14 mouse cellular contexts compared by ENCODE assay signal in genomic region chr19:42021681-42022541, GRCm38 (mm10). TPM values are rescaled to one million over a fixed set of nuclear protein-coding genes. Genes with fewer than 3 reads are reported as not detected.
DNase-seq lines count a peak whose midpoint lies in the region; ATAC-seq and TF ChIP-seq lines count a peak whose summit lies in the region.
"Had no signal": no experiment of that assay in that cellular context is flagged by ENCODE, and none has a peak within 500 bp of the region (broad histone marks: within the 10 kb centered on the region; RNA-seq: fewer than 3 reads in every experiment).

No protein-coding gene starts in this region.

- no peak for TF ChIP-seq POLR2A in heart, adult 2 months (IDR thresholded peaks at IDR 0.05; ENCODE audit: insufficient read depth, low read depth, low read length)

- WGBS in heart, adult 2 months, result 27% methylated on average over 10 of the region's 10 CpGs
- 67% methylated on average over 10 of the region's 10 CpGs for WGBS in heart, embryonic 14.5 days

- no peaks in the 10 kb centered on the region for H3K79me2 ChIP-seq in heart, adult 2 months (replicated peaks; ENCODE audit: control insufficient read depth, insufficient read depth, low read length)

- H3K36me3 ChIP-seq in heart, adult 2 months (ENCODE audit: control insufficient read depth, insufficient read depth, low read length), result no peaks in the 10 kb centered on the region; the same call in 1 of the 2 replicates
- no peaks in the 10 kb centered on the region for H3K36me3 ChIP-seq in heart, embryonic 14.5 days (ENCODE audit: control insufficient read depth, insufficient read depth, low read length)
- H3K36me3 ChIP-seq: liver, embryonic 15.5 days; neural tube, embryonic 13.5 days had no signal

- peak; percentile 39 to 51 for DNase-seq in heart, adult 2 months
- DNase-seq in heart, postnatal 25 days (ENCODE audit: low spot score), result no peak
- peak; percentile 45 for DNase-seq in ovary, postnatal 36 days (ENCODE audit: low spot score)
- no peak for DNase-seq in ovary, postnatal 10 days (ENCODE audit: low spot score)
- DNase-seq in right cerebral cortex, adult 2 months (ENCODE audit: low spot score in 2 of 2), result no peak
- no peak for DNase-seq in embryo, embryonic 9.5 days (ENCODE audit: extremely low spot score)
- DNase-seq in left cerebral cortex, postnatal 36 days (ENCODE audit: low spot score in 2 of 2), result no peak
- DNase-seq: cerebellum, adult 18-20 months; kidney, postnatal 14 days had no signal

- peak; percentile 32; the same call in 1 of the 2 replicates for ATAC-seq in heart, embryonic 14.5 days (ENCODE audit: insufficient number of reproducible peaks, insufficient read depth, low FRiP score, low read depth)

- no peak for TF ChIP-seq EP300 in heart, adult 2 months (IDR thresholded peaks at IDR 0.05; ENCODE audit: insufficient read depth, low read depth, low read length)

- peak overlapping the region; percentile 53 for H3K27ac ChIP-seq in heart, adult 2 months
- peak overlapping the region; percentile 25 to 69 for H3K27ac ChIP-seq in heart, embryonic 14.5 days (replicated peaks in 1 of 2; ENCODE audit: control insufficient read depth in 1 of 2, insufficient read depth in 1 of 2, low read depth in 2 of 2, low read length in 2 of 2)
- H3K27ac ChIP-seq: liver, embryonic 15.5 days; neural tube, embryonic 13.5 days had no signal

- peaks cover 36% of the 10 kb centered on the region for H3K4me1 ChIP-seq in heart, adult 2 months (ENCODE audit: control insufficient read depth, insufficient read depth, low read length)
- H3K4me1 ChIP-seq in heart, embryonic 14.5 days (ENCODE audit: control insufficient read depth in 2 of 2, insufficient read depth in 2 of 2, low read length in 2 of 2), result peaks cover 29 to 32% of the 10 kb centered on the region in 2 experiments

- intact Hi-C loops in heart, adult 2 months (cut with DNase I), result no loop called here
- intact Hi-C loops in heart, postnatal 25 days (cut with DNase I), result no loop called here
- intact Hi-C loops in left cerebral cortex, postnatal 36 days (cut with DNase I), result no loop called here

- H3K4me2 ChIP-seq in heart, embryonic 14.5 days (ENCODE audit: low read length), result no peak overlapping the region
- H3K4me2 ChIP-seq: liver, embryonic 15.5 days; neural tube, embryonic 13.5 days had no signal

- no peaks in the 10 kb centered on the region for H3K27me3 ChIP-seq in heart, adult 2 months (ENCODE audit: control insufficient read depth, insufficient read depth, low read length)
- H3K27me3 ChIP-seq in heart, embryonic 14.5 days (ENCODE audit: control insufficient read depth, insufficient read depth, low read length), result no peaks in the 10 kb centered on the region
- H3K27me3 ChIP-seq: liver, embryonic 15.5 days; neural tube, embryonic 13.5 days had no signal

- TF ChIP-seq CTCF in heart, adult 2 months (IDR thresholded peaks at IDR 0.05), result no peak

- no peaks in the 10 kb centered on the region for H3K9me3 ChIP-seq in heart, embryonic 14.5 days (ENCODE audit: control insufficient read depth, low read length)
- H3K9me3 ChIP-seq: liver, embryonic 15.5 days; neural tube, embryonic 13.5 days had no signal

- no peak overlapping the region for H3K4me3 ChIP-seq in heart, adult 2 months
- no peak overlapping the region for H3K4me3 ChIP-seq in heart, embryonic 14.5 days (ENCODE audit: control insufficient read depth in 1 of 2, insufficient read depth in 1 of 2, low read depth in 1 of 2, low read length in 2 of 2)
- H3K4me3 ChIP-seq: liver, embryonic 15.5 days; neural tube, embryonic 13.5 days had no signal

- H3K9ac ChIP-seq in heart, adult 2 months (ENCODE audit: low read depth, low read length), result no peak overlapping the region
- 0 out of 2 replicates have a peak overlapping the region, but pooled peaks have one; percentile 36 for H3K9ac ChIP-seq in heart, embryonic 14.5 days (ENCODE audit: low read length)
- H3K9ac ChIP-seq: liver, embryonic 15.5 days; neural tube, embryonic 13.5 days had no signal

RNA-seq across cellular contexts. Expression of gene Ankrd2, which starts 13.9 kb away (rescaled TPM):
- total RNA-seq in heart, adult 2 months (2021), result under 1 TPM; 0.20 to 0.42 TPM
- polyA plus RNA-seq in heart, adult 2 months (2012; rRNA removed), result not detected in 2 replicates
- not detected for total RNA-seq in heart, postnatal 25 days (2021)
- not detected in 2 replicates for polyA plus RNA-seq in heart, embryonic 14.5 days (2014; fragmentation: Nextera tagmentation; extraction: Ambion mirVana)
- total RNA-seq in left cerebral cortex, postnatal 36 days (2021), result not detected
- total RNA-seq: megakaryocyte-erythroid progenitor cell, adult 5-6 weeks had no signal
- polyA plus RNA-seq: hindbrain, embryonic 11.5 days had no signal

RNA-seq across cellular contexts. Expression of gene Hoga1, which starts 23.5 kb away (rescaled TPM):
- total RNA-seq in heart, adult 2 months (2021), result 1 to 10 TPM; 1.6 to 2.3 TPM
- 0.85 and 1.4 TPM in 2 replicates for polyA plus RNA-seq in heart, adult 2 months (2012; rRNA removed)
- total RNA-seq in heart, postnatal 25 days (2021), result 1 to 10 TPM; 1.1 to 1.7 TPM
- 0.74 and 0.76 TPM in 2 replicates for polyA plus RNA-seq in heart, embryonic 14.5 days (2014; fragmentation: Nextera tagmentation; extraction: Ambion mirVana)
- 1 to 10 TPM; 3.4 to 4.2 TPM for total RNA-seq in left cerebral cortex, postnatal 36 days (2021)
- total RNA-seq: megakaryocyte-erythroid progenitor cell, adult 5-6 weeks had no signal

RNA-seq across cellular contexts. Expression of gene 4933411K16Rik, which starts 30.1 kb away (rescaled TPM):
- under 1 TPM in 1 of 2 experiments, not detected in 1; 0.23 TPM for total RNA-seq in heart, adult 2 months (2021)
- polyA plus RNA-seq in heart, adult 2 months (2012; rRNA removed), result 0.41 and 0.73 TPM in 2 replicates
- not detected for total RNA-seq in heart, postnatal 25 days (2021)
- not detected in 2 replicates for polyA plus RNA-seq in heart, embryonic 14.5 days (2014; fragmentation: Nextera tagmentation; extraction: Ambion mirVana)
- under 1 TPM; 0.62 to 0.86 TPM for total RNA-seq in left cerebral cortex, postnatal 36 days (2021)
- total RNA-seq: megakaryocyte-erythroid progenitor cell, adult 5-6 weeks had no signal
- polyA plus RNA-seq: hindbrain, embryonic 11.5 days; neural tube, embryonic 13.5 days had no signal

RNA-seq across cellular contexts. Expression of gene Ubtd1, which starts 40.3 kb away (rescaled TPM):
- 10 to 100 TPM; 21.4 to 22.7 TPM for total RNA-seq in heart, adult 2 months (2021)
- polyA plus RNA-seq in heart, adult 2 months (2012; rRNA removed), result 27.3 and 37.3 TPM in 2 replicates
- 10 to 100 TPM; 22.3 to 23.8 TPM for total RNA-seq in heart, postnatal 25 days (2021)
- polyA plus RNA-seq in heart, embryonic 14.5 days (2014; fragmentation: Nextera tagmentation; extraction: Ambion mirVana), result 11.8 and 13.2 TPM in 2 replicates
- total RNA-seq in left cerebral cortex, postnatal 36 days (2021), result 10 to 100 TPM; 12.2 to 15.1 TPM

RNA-seq across cellular contexts. Expression of gene Mms19, which starts 41.0 kb away (rescaled TPM):
- total RNA-seq in heart, adult 2 months (2021), result 10 to 100 TPM; 14.2 to 17.9 TPM
- polyA plus RNA-seq in heart, adult 2 months (2012; rRNA removed), result 35.4 and 48.4 TPM in 2 replicates
- 10 to 100 TPM; 13.2 to 17.2 TPM for total RNA-seq in heart, postnatal 25 days (2021)
- 24.4 and 28.3 TPM in 2 replicates for polyA plus RNA-seq in heart, embryonic 14.5 days (2014; fragmentation: Nextera tagmentation; extraction: Ambion mirVana)
- 10 to 100 TPM; 25.2 to 36.7 TPM for total RNA-seq in left cerebral cortex, postnatal 36 days (2021)

Comparison
In these comparisons a context has a peak if more than half of its experiments do, and no peak if none do; other contexts are left out.
1. DNase-seq: peak in heart, adult 2 months (2 of 2) and ovary, postnatal 36 days (single experiment); none in heart, postnatal 25 days (single experiment), ovary, postnatal 10 days (single experiment), right cerebral cortex, adult 2 months (0 of 2), embryo, embryonic 9.5 days (single experiment) and left cerebral cortex, postnatal 36 days (0 of 2).